Mouse (Mus musculus) hindbrain, embryonic 10.5 days (tissue): ENCODE results near the gene Lyg2. TPM values are rescaled to one million over a fixed set of nuclear protein-coding genes. Genes with fewer than 3 reads are reported as not detected.
A peak's percentile ranks its signal among the peaks of the same experiment; 100 is the strongest.

Source experiments
- DNase-seq: peaks from one replicate; pipeline ENCODE4 v3.0.0-alpha.2; 2017; ENCODE audit warnings: low spot score
- H3K27ac ChIP-seq: fragments of 300-500 bp; sonication (generic); 2 replicates; pipeline ENCODE4 v1.5.1; 2016; ENCODE audit warnings: mild to moderate bottlenecking, moderate library complexity
- H3K27me3 ChIP-seq: fragments of 300-500 bp; sonication (generic); 2 replicates; pipeline ENCODE4 v1.6.1; 2016; ENCODE audit warnings: mild to moderate bottlenecking; ENCODE audit not compliant: poor library complexity, insufficient read depth, severe bottlenecking
- H3K36me3 ChIP-seq: fragments of 300-500 bp; sonication (generic); 2 replicates; pipeline ENCODE4 v1.6.1; 2016; ENCODE audit warnings: mild to moderate bottlenecking, moderate library complexity
- H3K4me1 ChIP-seq: fragments of 300-500 bp; sonication (generic); replicated peaks from 2 replicates; pipeline ENCODE4 v1.6.1; 2016; ENCODE audit warnings: mild to moderate bottlenecking
- H3K4me3 ChIP-seq: fragments of 300-500 bp; sonication (generic); 2 replicates; pipeline ENCODE4 v1.5.1; 2016; ENCODE audit warnings: mild to moderate bottlenecking, moderate library complexity
- H3K9me3 ChIP-seq: fragments of 300-500 bp; sonication (generic); 2 replicates; pipeline ENCODE4 v1.6.1; 2016; ENCODE audit warnings: mild to moderate bottlenecking, moderate library complexity
- WGBS: fragments of 180-500 bp; shearing (Covaris S2); methylation state at CpG from one replicate; pipeline ENCODE4 v1.1.7; 2016; 5-methylcytosine and 5-hydroxymethylcytosine counted together
- polyA plus RNA-seq: library from polyadenylated mRNA; unstranded; fragments of >200 nt; fragmentation: Nextera tagmentation; extraction: Ambion mirVana; gene quantifications from 2 replicates; pipeline ENCODE4 v1.2.1, GENCODE M21; 2016

Lyg2 gene
- polyA plus RNA-seq, 1 experiment from 2014 or later: not detected

GRCm38 (mm10) chr1:37872131-37873067 lies 43.9 kb downstream of the Lyg2 start:
- Histone ChIP-seq H3K36me3 (peaks cover 29% of the 10 kb centered on the region), H3K27ac (peak overlapping the region; percentile 84), H3K27me3 (peaks cover 6% of the 10 kb centered on the region; the same call in 1 of the 2 replicates), H3K9me3 (peaks cover 12% of the 10 kb centered on the region; the same call in 1 of the 2 replicates), H3K4me1 (peaks cover 15% of the 10 kb centered on the region), H3K4me3 (peak overlapping the region; percentile 67)
- 6% methylated on average over 33 of the region's 33 CpGs for WGBS
- DNase-seq: peak; percentile 73

GRCm38 (mm10) chr1:37871704-37872103 lies 44.6 kb downstream of the Lyg2 start, which contains the start of gene Lipt1:
TSS of gene Lipt1 (plus strand) at chr1:37871738.
- H3K9me3 ChIP-seq: peaks cover 12% of the 10 kb centered on the region; the same call in 1 of the 2 replicates
- peaks cover 6% of the 10 kb centered on the region; the same call in 1 of the 2 replicates for H3K27me3 ChIP-seq
- H3K4me1 ChIP-seq: peaks cover 15% of the 10 kb centered on the region
- 10% methylated on average over 7 of the region's 7 CpGs for WGBS
- H3K27ac ChIP-seq: peak within 1 kb of the TSS; percentile 84
- H3K36me3 ChIP-seq: peaks cover 22% of the 10 kb centered on the region
- H3K4me3 ChIP-seq: peak within 1 kb of the TSS; percentile 67
- DNase-seq: peak; percentile 31

- Histone ChIP-seq H3K27me3 (peaks cover 6% of the 10 kb centered on the region; the same call in 1 of the 2 replicates), H3K4me1 (peaks cover 26% of the 10 kb centered on the region), H3K36me3 (no peaks in the 10 kb centered on the region), H3K27ac (no peak overlapping the region), H3K9me3 (no peaks in the 10 kb centered on the region), H3K4me3 (no peak overlapping the region)
- 51% methylated on average over 2 of the region's 2 CpGs for WGBS
- no peak for DNase-seq
Observed at GRCm38 (mm10) chr1:37869362-37869761, 46.9 kb downstream of the Lyg2 start.

GRCm38 (mm10) chr1:37868640-37869039 lies 47.7 kb downstream of the Lyg2 start:
- H3K4me1 ChIP-seq: peaks cover 31% of the 10 kb centered on the region
- 72% methylated on average over 10 of the region's 10 CpGs for WGBS
- H3K27ac ChIP-seq: no peak overlapping the region
- H3K27me3 ChIP-seq: peaks cover 6% of the 10 kb centered on the region; the same call in 1 of the 2 replicates
- H3K9me3 ChIP-seq: no peaks in the 10 kb centered on the region
- no peak overlapping the region for H3K4me3 ChIP-seq
- no peak for DNase-seq
- H3K36me3 ChIP-seq: no peaks in the 10 kb centered on the region

- WGBS: 71% methylated on average over 10 of the region's 10 CpGs
- peaks cover 6% of the 10 kb centered on the region; the same call in 1 of the 2 replicates for H3K27me3 ChIP-seq
- peaks cover 26% of the 10 kb centered on the region for H3K4me1 ChIP-seq
- no peaks in the 10 kb centered on the region for H3K36me3 ChIP-seq
- H3K27ac ChIP-seq: no peak overlapping the region
- DNase-seq: no peak
- no peak overlapping the region for H3K4me3 ChIP-seq
- H3K9me3 ChIP-seq: no peaks in the 10 kb centered on the region
Observed at GRCm38 (mm10) chr1:37867684-37868322, 48.5 kb downstream of the Lyg2 start.

GRCm38 (mm10) chr1:37867056-37867455 lies 49.2 kb downstream of the Lyg2 start:
- no peaks in the 10 kb centered on the region for H3K9me3 ChIP-seq
- H3K36me3 ChIP-seq: no peaks in the 10 kb centered on the region
- peaks cover 6% of the 10 kb centered on the region; the same call in 1 of the 2 replicates for H3K27me3 ChIP-seq
- no peak overlapping the region for H3K4me3 ChIP-seq
- H3K27ac ChIP-seq: no peak overlapping the region
- peak; percentile 39 for DNase-seq
- peaks cover 22% of the 10 kb centered on the region for H3K4me1 ChIP-seq
- WGBS: 80% methylated on average over 1 of the region's 1 CpGs

- H3K9me3 ChIP-seq: no peaks in the 10 kb centered on the region
- peaks cover 6% of the 10 kb centered on the region; the same call in 1 of the 2 replicates for H3K27me3 ChIP-seq
- WGBS: 88% methylated on average over 6 of the region's 6 CpGs
- H3K4me1 ChIP-seq: peaks cover 17% of the 10 kb centered on the region; the same call in 1 of the 2 replicates
- no peak for DNase-seq
- peak within 1 kb of the TSS; percentile 92 for H3K27ac ChIP-seq
- peak within 1 kb of the TSS; percentile 75 for H3K4me3 ChIP-seq
- H3K36me3 ChIP-seq: no peaks in the 10 kb centered on the region
Observed at GRCm38 (mm10) chr1:37866286-37866685, 50.0 kb downstream of the Lyg2 start, which contains the start of gene Tsga10. TSS of gene Tsga10 (minus strand) at chr1:37866429.

- WGBS: 12% methylated on average over 23 of the region's 23 CpGs
- no peaks in the 10 kb centered on the region for H3K36me3 ChIP-seq
- peak overlapping the region; percentile 92 for H3K27ac ChIP-seq
- no peaks in the 10 kb centered on the region for H3K9me3 ChIP-seq
- peaks cover 17% of the 10 kb centered on the region; the same call in 1 of the 2 replicates for H3K4me1 ChIP-seq
- H3K27me3 ChIP-seq: peaks cover 6% of the 10 kb centered on the region; the same call in 1 of the 2 replicates
- no peak for DNase-seq
- peak overlapping the region; percentile 75 for H3K4me3 ChIP-seq
Observed at GRCm38 (mm10) chr1:37865401-37866215, 50.7 kb downstream of the Lyg2 start.

GRCm38 (mm10) chr1:37864511-37865400 lies 51.5 kb downstream of the Lyg2 start:
- peak; percentile 99 for DNase-seq
- peak overlapping the region; percentile 75 for H3K4me3 ChIP-seq
- H3K4me1 ChIP-seq: peaks cover 17% of the 10 kb centered on the region; the same call in 1 of the 2 replicates
- H3K9me3 ChIP-seq: no peaks in the 10 kb centered on the region
- peak overlapping the region; percentile 92 for H3K27ac ChIP-seq
- under 1% methylated on average over 90 of the region's 90 CpGs for WGBS
- H3K36me3 ChIP-seq: no peaks in the 10 kb centered on the region
- H3K27me3 ChIP-seq: peaks cover 4% of the 10 kb centered on the region; the same call in 1 of the 2 replicates
